Mouse (Mus musculus) granulocyte monocyte progenitor cell, adult 5-6 weeks (primary cell): Measurements from ENCODE around the gene Arg1. TPM values are rescaled to one million over a fixed set of nuclear protein-coding genes. Genes with fewer than 3 reads are reported as not detected.

Experiments
- ATAC-seq: replicated peaks from 2 replicates; pipeline ENCODE4 v1.8.0; 2016; ENCODE audit warnings: mild to moderate bottlenecking, moderate TSS enrichment, inconsistent platforms; ENCODE audit not compliant: poor library complexity, severe bottlenecking
- total RNA-seq, 2 experiments: library from RNA; stranded (forward) in 1 of 2; stranded (reverse) in 1 of 2; fragments of 200-712, 200-1000 nt in 1 of 2; fragments of >200 nt in 1 of 2; fragmentation: Nextera tagmentation in 1 of 2; gene quantifications; 2 replicates each; pipeline ENCODE4 v1.2.3; 2014 to 2017

Gene Arg1
- not detected in 2 replicates for total RNA-seq (2014; fragmentation: Nextera tagmentation)
- total RNA-seq (2017): not detected in 2 replicates

GRCm38 (mm10) chr10:24926962-24927720 is at the start of gene Arg1:
TSS of gene Arg1 (minus strand) at chr10:24927484.
- ATAC-seq: no peak

GRCm38 (mm10) chr10:24973845-24974514 is 46.7 kb upstream of the Arg1 start:
- ATAC-seq: no peak

GRCm38 (mm10) chr10:24973385-24973784 is 46.1 kb upstream of the Arg1 start:
- ATAC-seq: no peak

- ATAC-seq: no peak; the same call in 1 of the 2 replicates
Observed at GRCm38 (mm10) chr10:24972923-24973322, 45.6 kb upstream of the Arg1 start.

- ATAC-seq: no peak
Observed at GRCm38 (mm10) chr10:24965821-24966550, 38.7 kb upstream of the Arg1 start.

- no peak for ATAC-seq
Observed at GRCm38 (mm10) chr10:24961889-24962288, 34.6 kb upstream of the Arg1 start.

GRCm38 (mm10) chr10:24961112-24961511 is 33.8 kb upstream of the Arg1 start:
- peak; percentile 40; the same call in 1 of the 2 replicates for ATAC-seq

GRCm38 (mm10) chr10:24959043-24959916 is 32.0 kb upstream of the Arg1 start:
- 0 out of 2 replicates have a peak, but pooled peaks have one; percentile 22 for ATAC-seq

GRCm38 (mm10) chr10:24958280-24959042 is 31.2 kb upstream of the Arg1 start:
- ATAC-seq: no peak

GRCm38 (mm10) chr10:24953876-24954275 is 26.6 kb upstream of the Arg1 start:
- no peak for ATAC-seq

GRCm38 (mm10) chr10:24952549-24952948 is 25.3 kb upstream of the Arg1 start:
- no peak for ATAC-seq

GRCm38 (mm10) chr10:24951575-24951974 is 24.3 kb upstream of the Arg1 start:
- no peak for ATAC-seq

GRCm38 (mm10) chr10:24950223-24950622 is 22.9 kb upstream of the Arg1 start:
- ATAC-seq: peak; percentile 75

GRCm38 (mm10) chr10:24948278-24948677 is 21.0 kb upstream of the Arg1 start:
- no peak for ATAC-seq

GRCm38 (mm10) chr10:24947871-24948270 is 20.6 kb upstream of the Arg1 start:
- ATAC-seq: no peak

GRCm38 (mm10) chr10:24930143-24930542 is 2.9 kb upstream of the Arg1 start:
- ATAC-seq: peak; percentile 69

GRCm38 (mm10) chr10:24928072-24928471 is 788 bp upstream of the Arg1 start:
- peak; percentile 66 for ATAC-seq

- no peak for ATAC-seq
Observed at GRCm38 (mm10) chr10:24926380-24926779, 904 bp downstream of the Arg1 start.

- no peak for ATAC-seq
Observed at GRCm38 (mm10) chr10:24924296-24924695, 3.0 kb downstream of the Arg1 start.
